Mouse (Mus musculus): Measurements from ENCODE around the gene Nek8.

Nek8 gene

GRCm38 (mm10) chr11:78168541-78169468 is 7.7 kb downstream of the Nek8 start:
- in situ Hi-C loops (cut with MboI; ENCODE audit: unreplicated experiment in 2 of 2) = no loop called here

GRCm38 (mm10) chr11:78167257-78167959 is 9.1 kb downstream of the Nek8 start:
- in situ Hi-C loops (cut with MboI; ENCODE audit: unreplicated experiment in 2 of 2) = no loop called here

GRCm38 (mm10) chr11:78166640-78167039 is 9.8 kb downstream of the Nek8 start:
- in situ Hi-C loops (cut with MboI; ENCODE audit: unreplicated experiment in 2 of 2) = no loop called here

GRCm38 (mm10) chr11:78166161-78166560 is 10.3 kb downstream of the Nek8 start:
- in situ Hi-C loops (cut with MboI; ENCODE audit: unreplicated experiment in 2 of 2) = no loop called here

- in situ Hi-C loops (cut with MboI; ENCODE audit: unreplicated experiment in 2 of 2) = no loop called here
Measured at GRCm38 (mm10) chr11:78165761-78166109, 10.7 kb downstream of the Nek8 start.

- in situ Hi-C loops (cut with MboI; ENCODE audit: unreplicated experiment in 2 of 2) = no loop called here
Measured at GRCm38 (mm10) chr11:78164924-78165760, 11.3 kb downstream of the Nek8 start, which contains the start of gene Traf4. Gene Traf4, minus strand, starts transcription at chr11:78165589.

- in situ Hi-C loops (cut with MboI; ENCODE audit: unreplicated experiment in 2 of 2) = no loop called here
Measured at GRCm38 (mm10) chr11:78164604-78164923, 11.9 kb downstream of the Nek8 start.

- in situ Hi-C loops (cut with MboI; ENCODE audit: unreplicated experiment in 2 of 2) = no loop called here
Measured at GRCm38 (mm10) chr11:78163681-78164603, 12.5 kb downstream of the Nek8 start.

GRCm38 (mm10) chr11:78163045-78163444 is 13.4 kb downstream of the Nek8 start:
- in situ Hi-C loops (cut with MboI; ENCODE audit: unreplicated experiment in 2 of 2) = no loop called here

GRCm38 (mm10) chr11:78162504-78162903 is 14.0 kb downstream of the Nek8 start:
- in situ Hi-C loops (cut with MboI; ENCODE audit: unreplicated experiment in 2 of 2) = no loop called here

GRCm38 (mm10) chr11:78161968-78162367 is 14.5 kb downstream of the Nek8 start:
- in situ Hi-C loops (cut with MboI; ENCODE audit: unreplicated experiment in 2 of 2) = no loop called here

- in situ Hi-C loops (cut with MboI; ENCODE audit: unreplicated experiment in 2 of 2) = no loop called here
Measured at GRCm38 (mm10) chr11:78161169-78161568, 15.3 kb downstream of the Nek8 start.

- in situ Hi-C loops (cut with MboI; ENCODE audit: unreplicated experiment in 2 of 2) = no loop called here
Measured at GRCm38 (mm10) chr11:78160675-78161074, 15.8 kb downstream of the Nek8 start.

- in situ Hi-C loops (cut with MboI; ENCODE audit: unreplicated experiment in 2 of 2) = no loop called here
Measured at GRCm38 (mm10) chr11:78160171-78160570, 16.3 kb downstream of the Nek8 start.

GRCm38 (mm10) chr11:78159557-78159956 is 16.9 kb downstream of the Nek8 start:
- in situ Hi-C loops (cut with MboI; ENCODE audit: unreplicated experiment in 2 of 2) = no loop called here

GRCm38 (mm10) chr11:78159096-78159495 is 17.4 kb downstream of the Nek8 start:
- in situ Hi-C loops (cut with MboI; ENCODE audit: unreplicated experiment in 2 of 2) = no loop called here

GRCm38 (mm10) chr11:78156156-78156699 is 20.2 kb downstream of the Nek8 start:
- in situ Hi-C loops (cut with MboI; ENCODE audit: unreplicated experiment in 2 of 2) = no loop called here

GRCm38 (mm10) chr11:78155674-78156073 is 20.8 kb downstream of the Nek8 start:
- in situ Hi-C loops (cut with MboI; ENCODE audit: unreplicated experiment in 2 of 2) = no loop called here

GRCm38 (mm10) chr11:78153778-78154177 is 22.7 kb downstream of the Nek8 start:
- in situ Hi-C loops (cut with MboI; ENCODE audit: unreplicated experiment in 2 of 2) = loop anchor here in 1 of 2 experiments (5.0 kb wide), 1 partner anchor 96 kb away; no protein-coding TSS in a partner anchor
